Mouse (Mus musculus) Patski (cell line): Measurements from ENCODE around the gene Bicc1. TPM values are rescaled to one million over a fixed set of nuclear protein-coding genes. Genes with fewer than 3 reads are reported as not detected.
A peak's percentile ranks its signal among the peaks of the same experiment; 100 is the strongest.

ENCODE experiments used
- ATAC-seq: fragments of 100-300 bp; one replicate; pipeline ENCODE4 v1.8.0; 2021
- CTCF ChIA-PET: fragments of 350-600 bp; sonication (Branson Sonifier 250); formaldehyde crosslinking; loops from one replicate; lab custom pipeline; 2022; ENCODE audit warnings: inconsistent platforms; lab: Charles Lee
- POLR2A ChIA-PET: fragments of 350-600 bp; sonication (Branson Sonifier 250); formaldehyde crosslinking; loops from one replicate; lab custom pipeline; 2022; ENCODE audit warnings: antibody characterized with exemption, inconsistent platforms; lab: Charles Lee
- DNase-seq: peaks from one replicate; pipeline ENCODE4 v3.0.0-alpha.2; 2011; ENCODE audit warnings: low read depth, low spot score
- H3K27me3 ChIP-seq: fragments of 371-371 bp; one replicate; pipeline ENCODE4 v1.5.1; 2021
- CTCF ChIP-seq: fragments of 100-300 bp; IDR thresholded peaks from one replicate; pipeline ENCODE4 v1.5.1; 2021
- in situ Hi-C: fragments of 300-500 bp; cut with MboI; formaldehyde crosslinking; loops from 3 replicates; pipeline ENCODE4 v1.11.1; 2018; ENCODE audit warnings: low pct_unique_long_range_greater_than_20kb, mixed read lengths
- polyA plus RNA-seq: library from polyadenylated mRNA; unstranded; gene quantifications from one replicate; pipeline ENCODE4 v1.2.3, GENCODE M21; 2021

Gene Bicc1
- polyA plus RNA-seq, 1 experiment from 2014 or later, result 384 TPM

GRCm38 (mm10) chr10:71082986-71083385 is 76.5 kb downstream of the Bicc1 start:
- DNase-seq (no peak), ATAC-seq (no peak)
- in situ Hi-C loops, result no loop called here
- H3K27me3 ChIP-seq, result no peaks in the 10 kb centered on the region
- ChIA-PET CTCF (interaction anchor here (1.3 kb wide), 1 partner anchor 8 kb away, joined by 3 read pairs; no protein-coding TSS in a partner anchor), POLR2A (no interaction called here)
- no peak for TF ChIP-seq CTCF

- POLR2A ChIA-PET, result no interaction called here
- TF ChIP-seq CTCF, result no peak
- CTCF ChIA-PET, result interaction anchor here (0.9 kb wide), 1 partner anchor 25 kb away, joined by 3 read pairs; no protein-coding TSS in a partner anchor
- DNase-seq (no peak), ATAC-seq (no peak)
- H3K27me3 ChIP-seq, result no peaks in the 10 kb centered on the region
- in situ Hi-C loops, result no loop called here
Observed at GRCm38 (mm10) chr10:71078856-71079255, 80.6 kb downstream of the Bicc1 start.

GRCm38 (mm10) chr10:71065009-71065408 is 94.5 kb downstream of the Bicc1 start:
- in situ Hi-C loops, result no loop called here
- ChIA-PET CTCF (interaction anchor here (1.4 to 1.5 kb wide), 2 partner anchors 19 to 59 kb away, joined by 3 read pairs; no protein-coding TSS in a partner anchor), POLR2A (interaction anchor here (0.7 kb wide), 1 partner anchor 13 kb away, joined by 3 read pairs; no protein-coding TSS in a partner anchor)
- no peaks in the 10 kb centered on the region for H3K27me3 ChIP-seq
- TF ChIP-seq CTCF, result no peak
- ATAC-seq (no peak), DNase-seq (no peak)

- ATAC-seq, result no peak
Observed at GRCm38 (mm10) chr10:71064576-71064975, 94.9 kb downstream of the Bicc1 start.

GRCm38 (mm10) chr10:71062151-71062550 is 97.3 kb downstream of the Bicc1 start:
- H3K27me3 ChIP-seq, result no peaks in the 10 kb centered on the region
- in situ Hi-C loops, result no loop called here
- ChIA-PET CTCF (interaction anchor here (1.0 to 1.2 kb wide), 3 partner anchors 14 to 84 kb away, joined by 3 to 4 read pairs (median 3); no protein-coding TSS in a partner anchor), POLR2A (no interaction called here)
- no peak for TF ChIP-seq CTCF
- DNase-seq, result no peak
- peak; percentile 27 for ATAC-seq

More at GRCm38 (mm10) chr10:71064576-71064975, 94.9 kb downstream of the Bicc1 start:
- CTCF ChIA-PET, result interaction anchor here (1.4 to 1.5 kb wide), 2 partner anchors 19 to 59 kb away, joined by 3 read pairs; no protein-coding TSS in a partner anchor
- TF ChIP-seq CTCF, result no peak
- no peaks in the 10 kb centered on the region for H3K27me3 ChIP-seq
- in situ Hi-C loops, result no loop called here
- POLR2A ChIA-PET, result interaction anchor here (0.6 to 0.7 kb wide), 2 partner anchors 12 to 110 kb away, joined by 3 read pairs; no protein-coding TSS in a partner anchor
- no peak for DNase-seq

- no peak for ATAC-seq
- ChIA-PET POLR2A (interaction anchor here (0.6 kb wide), 2 partner anchors 13 to 285 kb away, joined by 3 read pairs; no protein-coding TSS in a partner anchor), CTCF (no interaction called here)
- no peaks in the 10 kb centered on the region for H3K27me3 ChIP-seq
- TF ChIP-seq CTCF, result no peak
- DNase-seq, result no peak
- in situ Hi-C loops, result no loop called here
Observed at GRCm38 (mm10) chr10:71060269-71060668, 99.2 kb downstream of the Bicc1 start.

GRCm38 (mm10) chr10:71058616-71059247 is 100.8 kb downstream of the Bicc1 start:
- ChIA-PET CTCF (no interaction called here), POLR2A (interaction anchor here (0.6 kb wide), 1 partner anchor 64 kb away, joined by 3 read pairs; no protein-coding TSS in a partner anchor)

GRCm38 (mm10) chr10:71058070-71058469 is 101.4 kb downstream of the Bicc1 start:
- CTCF ChIA-PET, result no interaction called here

More at GRCm38 (mm10) chr10:71058616-71059247, 100.8 kb downstream of the Bicc1 start:
- DNase-seq, result peak; percentile 94
- no peaks in the 10 kb centered on the region for H3K27me3 ChIP-seq
- TF ChIP-seq CTCF, result no peak
- ATAC-seq, result peak; percentile 88
- in situ Hi-C loops, result no loop called here

GRCm38 (mm10) chr10:71052748-71053147 is 106.8 kb downstream of the Bicc1 start:
- DNase-seq (no peak), ATAC-seq (no peak)
- TF ChIP-seq CTCF, result no peak
- POLR2A ChIA-PET, result interaction anchor here (0.9 kb wide), 1 partner anchor 12 kb away, joined by 3 read pairs; no protein-coding TSS in a partner anchor
- in situ Hi-C loops, result no loop called here
- no peaks in the 10 kb centered on the region for H3K27me3 ChIP-seq
- CTCF ChIA-PET, result no interaction called here

More at GRCm38 (mm10) chr10:71058070-71058469, 101.4 kb downstream of the Bicc1 start:
- in situ Hi-C loops, result no loop called here
- DNase-seq (no peak), ATAC-seq (no peak)
- no peaks in the 10 kb centered on the region for H3K27me3 ChIP-seq
- TF ChIP-seq CTCF, result no peak
- POLR2A ChIA-PET, result no interaction called here

GRCm38 (mm10) chr10:71052208-71052607 is 107.3 kb downstream of the Bicc1 start:
- no peak for ATAC-seq
- H3K27me3 ChIP-seq, result no peaks in the 10 kb centered on the region
- in situ Hi-C loops, result no loop called here
- ChIA-PET CTCF (no interaction called here), POLR2A (interaction anchor here (0.9 kb wide), 1 partner anchor 13 kb away, joined by 3 read pairs; no protein-coding TSS in a partner anchor)
- DNase-seq, result no peak
- no peak for TF ChIP-seq CTCF
